Mouse (Mus musculus): ENCODE measurements around the gene Snx1. TPM values are rescaled to one million over a fixed set of nuclear protein-coding genes. Genes with fewer than 3 reads are reported as not detected.

Gene Snx1
- total RNA-seq, 2 experiments from 2014 or later, result 68.5 to 70.6 TPM

DNA sequence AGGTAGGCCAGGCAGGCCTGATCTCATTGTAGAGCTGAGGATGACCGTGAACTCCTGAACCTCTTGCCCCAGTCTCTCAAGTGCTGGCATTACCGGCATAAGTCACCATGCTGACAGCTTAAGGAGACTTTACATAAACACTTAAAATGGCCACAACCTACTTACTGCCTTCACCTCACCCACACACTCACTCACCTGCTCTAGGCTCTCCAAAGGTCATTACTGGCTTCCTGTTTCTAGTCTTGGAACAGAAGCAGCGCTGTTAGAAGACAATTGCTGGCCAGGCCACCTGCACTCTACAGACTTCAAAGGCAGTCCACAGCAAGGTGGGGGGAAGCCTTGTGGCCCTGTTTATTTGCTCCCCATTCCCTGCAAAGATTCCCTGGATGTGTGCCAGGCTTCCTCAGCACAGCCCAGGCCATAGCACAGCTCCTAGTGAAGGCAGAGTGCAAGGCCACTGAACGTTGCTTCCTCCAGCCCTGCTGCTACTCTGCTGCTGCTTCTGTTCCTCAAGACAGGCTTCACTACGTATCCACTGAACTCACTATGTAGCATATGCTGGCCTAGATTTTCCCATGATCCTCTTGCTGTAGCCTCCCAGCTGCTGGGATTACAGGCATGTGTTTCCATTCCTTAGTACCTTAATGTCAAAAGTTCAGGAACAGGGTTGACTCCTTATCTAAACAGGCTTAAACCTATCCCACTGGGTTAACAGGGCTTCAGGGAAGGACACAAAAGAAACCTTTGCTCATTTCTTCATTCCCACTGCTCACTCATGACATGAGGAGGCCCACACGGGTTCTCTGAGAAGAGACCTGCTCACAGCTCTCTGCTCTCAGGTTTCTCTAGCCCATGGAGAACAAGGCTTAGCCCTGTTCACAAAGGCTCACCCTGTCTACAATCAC is 34.8 kb downstream of the Snx1 start:
- no peak for DNase-seq (ENCODE audit: low spot score in 2 of 2)

DNA sequence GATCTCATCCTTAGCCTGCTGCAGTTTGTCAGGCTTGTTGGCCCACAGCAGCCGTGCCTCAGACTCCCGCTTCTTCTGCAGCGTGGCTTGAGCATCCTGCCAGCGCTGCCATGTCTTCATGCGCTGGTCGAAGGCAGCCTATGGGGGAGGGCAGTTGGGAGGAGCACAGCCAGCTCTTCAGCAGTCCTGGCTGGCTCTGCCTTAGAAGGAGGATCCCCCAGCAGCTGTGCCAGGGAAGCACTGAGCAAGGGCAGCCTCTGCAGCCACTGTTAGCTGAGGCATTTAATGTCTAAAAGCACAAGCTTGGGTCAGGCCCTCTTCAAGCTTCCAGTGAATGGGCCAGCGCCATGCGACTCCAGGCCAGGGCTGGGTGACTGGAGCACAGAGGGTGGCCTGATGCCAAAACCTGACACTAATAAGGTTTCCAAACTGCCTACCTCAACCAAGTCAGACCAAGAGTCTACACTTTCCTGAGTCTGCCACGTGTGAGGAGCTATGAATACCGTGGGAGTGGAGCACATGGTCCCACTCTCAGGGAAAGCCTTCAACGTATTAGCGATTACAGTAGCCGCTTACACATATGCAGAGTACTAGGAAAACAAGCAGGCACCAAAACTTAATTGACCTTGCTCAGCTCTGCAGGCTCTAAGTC is 35.7 kb downstream of the Snx1 start:
- DNase-seq (ENCODE audit: low spot score in 2 of 2), result no peak

DNA sequence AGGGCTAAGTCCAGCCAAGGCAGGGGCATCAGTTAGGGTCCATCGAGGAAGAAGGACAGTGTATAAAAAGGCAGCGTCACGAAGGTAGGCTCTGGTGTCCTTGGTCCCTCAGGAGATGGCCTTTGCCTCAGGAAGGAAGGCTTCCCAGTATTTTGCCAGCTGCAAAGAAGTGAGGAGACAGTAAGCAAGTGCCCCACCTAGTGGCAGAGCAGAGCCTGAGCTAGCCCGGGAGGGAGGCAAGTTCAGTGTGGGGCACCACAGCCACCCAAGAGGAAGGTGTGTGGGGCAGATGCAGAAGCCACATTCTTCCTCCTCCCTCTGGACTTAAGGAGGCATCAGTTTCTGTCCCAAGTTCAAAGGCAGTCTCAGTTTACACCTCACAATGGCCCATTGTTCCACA is 38.0 kb downstream of the Snx1 start:
- no peak for DNase-seq (ENCODE audit: low spot score in 2 of 2)

DNA sequence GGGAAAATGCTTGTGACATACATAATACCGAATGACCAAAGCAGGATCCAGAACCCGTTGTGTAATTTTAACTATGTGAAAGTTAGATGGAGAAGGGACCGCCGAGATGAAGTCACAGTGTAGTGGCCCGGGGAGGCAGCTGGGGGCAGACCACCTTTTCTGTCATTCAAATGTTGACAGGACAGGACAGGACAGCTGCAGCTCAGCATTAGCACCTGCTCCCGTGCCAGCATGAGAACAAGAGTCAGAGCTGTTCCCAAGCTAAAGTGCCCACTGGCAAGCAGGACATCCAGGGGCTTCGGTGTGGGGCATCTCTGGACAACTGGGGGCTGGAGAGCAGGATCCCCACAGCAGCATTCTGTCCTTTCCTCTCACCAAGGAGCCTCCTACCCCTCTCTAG is 39.3 kb downstream of the Snx1 start:
- no peak for DNase-seq (ENCODE audit: low spot score in 2 of 2)

DNA sequence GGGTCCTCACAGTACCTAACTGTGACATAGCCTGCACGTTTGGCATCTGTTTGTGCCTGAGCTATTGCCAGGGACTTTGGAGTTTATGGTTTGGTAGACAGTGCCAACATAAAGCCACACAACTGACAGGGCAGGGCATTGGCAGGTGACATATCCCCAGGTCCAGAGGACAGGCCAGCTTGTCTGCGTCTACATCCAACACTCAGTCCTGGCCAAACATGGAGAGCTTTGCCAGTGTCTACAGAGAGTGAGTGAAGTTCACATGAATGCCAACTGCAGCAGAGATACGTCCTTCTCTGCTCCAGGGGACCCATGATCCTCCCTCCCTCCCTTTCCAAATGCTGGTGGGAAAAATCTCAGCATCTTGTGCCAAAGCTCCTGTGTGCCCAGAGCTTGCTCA is 42.2 kb downstream of the Snx1 start:
- no peak for DNase-seq (ENCODE audit: low spot score in 2 of 2)

DNA sequence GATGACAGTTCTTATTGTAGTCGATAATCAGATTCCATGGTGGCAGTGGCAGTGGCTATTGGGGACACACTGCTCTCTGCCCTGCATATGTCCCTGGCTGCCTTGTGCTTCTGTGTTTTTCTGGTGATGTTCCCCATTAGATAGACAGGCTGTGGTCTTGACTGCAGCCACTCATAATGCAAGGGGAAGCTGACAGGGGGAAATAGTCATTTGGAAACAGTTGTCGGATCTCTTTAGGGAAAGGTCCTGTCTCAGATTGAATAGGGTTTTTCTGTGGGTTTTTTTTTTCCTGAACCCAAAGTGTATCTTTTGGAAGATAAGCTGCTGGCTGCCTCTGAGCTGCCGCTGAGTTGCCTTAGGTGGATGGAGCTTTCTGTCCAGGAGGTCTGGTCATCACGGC is 44.4 kb downstream of the Snx1 start:
- no peak for DNase-seq (ENCODE audit: low spot score in 2 of 2)

DNA sequence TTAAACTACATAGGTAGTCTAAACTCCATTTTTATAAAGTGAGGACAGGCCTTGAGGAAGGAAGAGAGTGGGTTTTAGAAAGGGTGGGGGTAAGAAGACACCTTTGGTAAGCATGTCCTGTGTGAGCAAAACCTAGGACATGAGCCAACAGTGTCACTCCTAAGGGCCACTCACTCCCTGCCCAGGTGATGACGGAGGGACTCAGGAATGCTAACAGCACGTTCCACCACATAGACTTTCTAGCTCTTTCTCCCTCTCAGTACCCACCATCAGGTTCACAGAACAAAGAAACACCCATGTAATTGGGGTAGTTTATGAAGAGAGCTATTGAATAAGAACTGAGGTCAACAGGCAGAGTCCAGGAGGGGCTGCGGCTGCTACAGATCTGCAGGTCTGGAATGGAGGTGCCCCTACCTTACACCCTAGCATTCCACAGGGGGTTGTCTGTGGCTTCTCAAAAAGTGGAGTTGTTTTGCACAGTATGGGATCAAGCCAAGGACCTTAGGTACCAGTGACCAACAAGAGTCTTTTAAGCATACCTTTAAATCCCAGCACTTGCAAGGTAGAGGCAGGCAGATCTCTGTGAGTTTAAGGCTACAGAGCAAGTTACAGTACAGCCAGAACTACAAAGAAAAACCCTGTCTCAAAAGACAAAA is 45.5 kb downstream of the Snx1 start:
- no peak for DNase-seq (ENCODE audit: low spot score in 2 of 2)

DNA sequence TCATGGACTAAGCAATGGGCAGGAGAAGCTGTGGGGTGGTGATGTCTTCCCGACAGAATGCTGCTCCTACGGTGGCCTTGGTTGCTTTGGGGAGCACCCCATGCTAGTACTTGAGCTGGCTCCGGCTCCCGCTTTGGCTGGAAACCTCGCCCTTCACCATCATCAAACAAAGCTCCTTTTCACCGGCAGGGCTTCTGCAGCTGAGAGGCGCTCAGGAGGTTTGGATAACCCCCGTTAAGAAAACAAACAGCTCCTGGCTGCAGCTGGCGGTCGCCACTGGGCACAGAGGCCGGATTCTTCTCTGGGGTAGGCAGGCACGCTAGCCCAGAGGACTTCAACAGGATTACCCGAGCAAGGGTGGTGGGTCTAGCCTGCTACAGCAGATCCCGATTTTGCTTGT is 47.9 kb downstream of the Snx1 start:
- no peak for DNase-seq (ENCODE audit: low spot score in 2 of 2)

DNA sequence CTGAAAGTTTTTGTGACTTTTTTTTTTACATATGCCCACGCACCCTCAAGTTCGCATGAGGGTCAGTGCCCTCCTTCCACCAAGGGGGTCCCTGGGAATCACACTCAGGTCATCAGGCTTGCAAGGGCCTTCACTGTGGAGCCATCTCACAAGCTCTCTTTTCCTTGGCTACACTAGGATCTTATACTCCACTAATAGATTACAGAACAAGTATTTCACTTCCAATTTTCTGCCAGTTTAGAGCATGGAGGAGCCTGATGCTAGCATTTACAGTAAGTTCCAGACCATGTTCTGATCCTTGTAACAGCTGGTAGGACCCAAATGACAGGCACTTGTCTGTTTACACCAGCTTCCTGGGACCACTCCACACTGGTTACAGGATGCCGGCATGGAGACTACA is 48.3 kb downstream of the Snx1 start:
- DNase-seq (ENCODE audit: low spot score in 2 of 2), result no peak

DNA sequence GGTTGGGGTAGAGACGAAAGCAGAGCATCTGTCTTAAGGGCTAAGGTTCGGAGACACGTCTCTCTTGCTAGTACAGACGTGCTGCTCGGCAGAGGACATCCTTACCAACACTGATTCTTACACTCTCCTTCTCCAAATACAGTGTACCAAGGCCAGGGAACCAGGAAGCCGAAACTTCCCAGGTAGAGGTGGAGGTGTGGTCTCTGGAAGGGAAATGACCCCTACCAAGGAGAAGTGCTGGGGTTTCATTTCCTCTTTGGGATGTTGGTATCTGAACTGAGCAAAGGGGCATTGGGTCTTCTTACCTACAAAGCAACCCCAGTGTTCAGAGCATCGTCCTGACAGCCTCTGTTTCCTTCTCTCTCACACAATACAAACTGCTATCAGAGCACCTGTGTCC is 53.6 kb downstream of the Snx1 start:
- DNase-seq (ENCODE audit: low spot score in 2 of 2), result no peak

DNA sequence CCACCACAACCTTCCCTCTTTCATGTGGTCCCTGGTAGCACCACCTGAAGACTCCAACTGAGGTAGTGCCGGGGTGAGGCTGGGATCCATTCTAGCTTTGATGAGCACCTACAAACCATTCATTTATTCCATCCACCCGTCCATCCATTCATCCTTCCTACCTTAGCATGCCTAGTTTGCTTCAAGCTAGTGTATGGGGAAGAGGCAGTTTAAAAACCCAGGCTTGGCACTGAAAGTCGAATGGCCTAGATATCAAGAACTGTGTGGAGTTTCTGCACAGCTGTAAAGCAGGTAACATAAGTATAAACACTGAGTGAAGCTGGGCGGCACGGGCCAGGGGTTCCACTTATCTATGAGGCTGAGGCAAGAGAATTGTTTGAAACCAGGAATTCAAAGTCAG is 56.2 kb downstream of the Snx1 start:
- DNase-seq (ENCODE audit: low spot score in 2 of 2), result no peak

DNA sequence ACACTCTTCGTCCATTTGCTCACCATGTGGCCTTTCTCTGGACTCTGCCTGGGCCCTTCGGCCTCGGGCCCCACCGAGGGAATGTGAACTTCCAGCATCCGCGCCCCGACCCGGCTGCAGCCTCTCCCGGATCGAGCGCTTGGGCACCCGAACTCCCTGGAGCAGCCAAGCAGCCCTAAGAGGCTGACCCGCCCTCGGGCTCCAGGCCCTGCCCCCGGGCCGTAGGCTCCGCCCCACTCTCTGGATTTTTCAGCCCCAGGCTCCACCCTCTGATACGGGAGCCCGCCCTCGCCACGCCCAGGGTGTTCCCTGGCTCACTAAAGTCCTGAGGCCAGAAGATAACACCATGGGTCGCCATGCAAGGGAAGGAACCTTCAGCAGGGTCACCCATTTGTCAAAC is 56.8 kb downstream of the Snx1 start, which contains the start of gene Snx22:
Snx22 (minus strand) TSS at position 137 of the 400 bp plus-strand sequence.
- DNase-seq (ENCODE audit: low spot score in 2 of 2), result peak in 1 of 2 experiments; percentile 79

DNA sequence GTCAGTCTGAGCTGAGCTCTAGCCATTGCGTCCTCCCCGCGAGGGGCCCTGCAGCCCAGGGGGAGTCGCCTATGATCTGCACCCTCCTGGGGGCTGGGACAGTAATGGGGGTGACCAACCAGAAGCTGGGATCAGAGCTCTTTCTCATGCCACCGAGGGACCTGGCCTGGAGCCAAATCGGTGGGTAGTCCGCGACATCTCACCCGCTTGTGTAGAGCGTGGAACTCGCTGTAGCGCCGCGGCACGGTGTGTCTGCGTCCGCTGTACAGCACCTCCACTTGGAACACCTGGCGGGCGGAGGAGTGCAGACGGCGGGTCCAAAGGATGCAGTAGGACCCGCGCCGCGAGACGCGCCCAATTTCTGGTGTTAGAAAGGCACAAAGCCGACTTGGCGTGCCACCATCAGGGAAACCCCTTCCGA is 57.4 kb downstream of the Snx1 start:
- no peak for DNase-seq (ENCODE audit: low spot score in 2 of 2)

DNA sequence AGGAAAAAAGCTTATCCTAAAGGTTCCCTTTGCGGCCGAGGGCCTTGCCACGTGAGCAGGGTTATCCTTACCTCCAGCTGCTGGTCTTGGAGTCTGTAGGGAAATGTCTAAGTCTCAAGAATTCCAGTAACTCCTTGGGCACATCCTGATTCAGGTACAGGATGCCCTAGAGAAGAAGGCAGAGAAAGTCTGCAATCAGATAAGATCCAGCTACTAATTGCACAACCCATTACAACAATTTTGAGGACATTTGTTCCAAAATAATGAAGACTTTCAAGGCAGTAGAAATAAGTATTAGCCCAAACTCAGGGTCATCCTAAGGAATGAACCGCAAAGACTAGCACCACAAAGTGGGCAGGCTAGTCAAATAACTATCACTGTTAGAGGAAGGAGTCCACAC is 58.3 kb downstream of the Snx1 start:
- no peak for DNase-seq (ENCODE audit: low spot score in 2 of 2)

DNA sequence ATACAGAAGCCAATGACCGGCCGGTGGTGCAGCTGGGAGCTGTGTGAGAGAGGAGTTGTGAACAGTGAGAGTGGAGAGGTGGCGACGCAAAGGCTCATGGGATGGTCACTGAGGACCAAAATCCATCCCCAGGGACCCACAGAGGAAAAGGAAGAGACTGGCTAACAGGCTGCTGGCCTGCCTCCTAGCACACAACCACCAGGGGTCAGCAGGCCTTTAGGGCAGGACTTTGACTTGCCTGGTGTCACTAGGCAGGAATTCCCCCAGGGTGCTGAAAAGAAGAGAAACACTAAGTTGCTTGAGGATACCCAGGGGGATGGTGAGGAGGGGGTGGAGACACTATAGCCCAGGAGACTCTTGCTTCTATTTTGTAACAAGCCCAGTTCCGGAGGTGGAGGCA is 58.8 kb downstream of the Snx1 start:
- no peak for DNase-seq (ENCODE audit: low spot score in 2 of 2)

DNA sequence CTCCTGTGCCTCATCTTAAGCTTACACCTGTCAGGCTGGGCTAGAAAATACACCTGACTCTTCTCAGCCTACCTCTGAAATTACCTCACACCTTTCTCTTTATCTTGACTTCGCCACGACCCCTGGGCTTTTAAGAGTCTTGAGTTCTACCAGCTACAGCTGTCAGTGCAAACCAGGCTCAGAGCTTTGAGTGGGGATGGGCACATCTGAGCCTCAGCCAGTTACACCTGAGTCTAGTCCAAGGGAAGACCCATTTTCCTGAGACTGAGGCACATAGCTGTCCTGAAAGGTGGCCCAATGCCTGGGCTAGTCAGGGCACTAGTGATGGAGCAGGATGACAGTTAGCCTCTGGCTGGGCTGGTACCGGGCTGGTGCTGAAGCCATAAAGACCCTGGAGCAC is 59.6 kb downstream of the Snx1 start:
- no peak for DNase-seq (ENCODE audit: low spot score in 2 of 2)

DNA sequence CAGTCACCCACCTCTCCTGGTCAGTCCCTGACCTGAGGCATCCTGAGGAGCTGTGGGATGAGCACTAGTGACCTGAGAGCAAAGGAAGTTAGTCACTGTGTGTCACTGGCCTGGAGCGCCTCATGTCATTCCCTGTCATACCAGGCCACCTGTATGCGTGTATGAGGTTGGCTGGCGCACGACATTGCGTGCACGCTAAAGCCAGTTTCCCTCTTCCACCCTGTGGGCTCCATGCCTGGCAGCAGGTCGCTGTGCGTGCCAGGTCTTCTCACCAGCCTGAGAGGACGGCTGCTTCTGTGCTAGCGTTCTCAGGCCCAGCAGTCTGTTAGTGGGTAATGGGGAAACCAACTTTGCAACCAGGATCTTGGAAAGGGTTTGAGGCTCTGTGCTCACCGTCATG is 62.1 kb downstream of the Snx1 start:
- no peak for DNase-seq (ENCODE audit: low spot score in 2 of 2)

DNA sequence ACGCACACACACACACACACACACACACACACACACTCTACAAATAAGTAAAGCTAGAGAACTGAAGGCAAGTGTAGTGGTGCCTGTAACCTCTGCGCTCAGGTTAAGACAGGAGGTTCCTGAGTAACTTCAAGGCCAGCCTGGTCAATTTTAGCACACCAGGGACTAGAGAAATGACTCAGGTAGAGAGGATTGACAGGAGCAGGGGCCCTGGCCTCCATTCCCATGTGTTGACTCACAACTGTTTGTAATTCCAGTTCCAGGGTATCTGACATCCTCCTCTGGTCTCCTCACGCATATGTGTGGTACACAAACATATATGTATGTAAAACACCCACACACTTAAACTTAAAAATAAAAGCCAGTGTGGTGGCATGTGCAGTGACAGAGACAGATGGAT is 62.9 kb downstream of the Snx1 start:
- no peak for DNase-seq (ENCODE audit: low spot score in 2 of 2)

DNA sequence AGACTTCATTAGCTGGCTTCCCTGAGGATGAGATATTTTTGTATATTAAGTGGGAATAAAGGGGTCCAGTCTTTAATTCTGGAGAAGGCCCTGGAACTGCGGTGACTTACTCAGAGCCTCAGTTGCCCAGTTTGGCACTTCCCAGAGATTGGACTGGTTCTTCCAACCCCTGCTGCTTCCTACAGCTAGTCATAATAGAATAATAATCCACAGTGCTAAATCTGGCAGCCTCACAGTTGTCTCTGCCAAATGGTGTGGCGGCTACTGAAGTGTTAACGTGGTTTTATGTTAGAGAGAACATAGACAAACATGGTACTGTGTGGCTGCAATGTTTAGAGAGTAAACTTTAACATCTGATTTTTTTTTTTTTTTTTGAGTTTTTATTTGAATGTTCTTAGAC is 64.7 kb downstream of the Snx1 start:
- DNase-seq (ENCODE audit: low spot score in 2 of 2), result no peak

DNA sequence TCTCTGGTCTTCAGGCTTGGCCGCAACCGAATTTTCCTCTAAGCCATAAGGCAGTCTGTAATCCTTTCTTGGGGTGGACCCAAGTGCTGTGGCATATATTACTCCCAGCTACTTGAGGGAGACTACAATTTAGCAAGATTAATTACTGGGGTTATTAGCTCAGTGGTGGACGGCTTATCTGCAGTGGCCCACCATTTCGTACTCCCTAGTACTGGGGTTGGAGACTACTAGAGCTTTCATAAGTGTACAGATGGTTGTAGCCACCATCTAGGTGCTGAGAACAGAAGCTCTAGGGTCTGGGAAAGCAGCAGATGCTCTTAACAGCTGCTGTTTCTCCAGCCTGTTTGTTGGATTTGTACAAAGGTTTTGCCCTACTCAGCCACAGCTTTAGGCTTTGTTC is 65.4 kb downstream of the Snx1 start:
- no peak for DNase-seq (ENCODE audit: low spot score in 2 of 2)

DNA sequence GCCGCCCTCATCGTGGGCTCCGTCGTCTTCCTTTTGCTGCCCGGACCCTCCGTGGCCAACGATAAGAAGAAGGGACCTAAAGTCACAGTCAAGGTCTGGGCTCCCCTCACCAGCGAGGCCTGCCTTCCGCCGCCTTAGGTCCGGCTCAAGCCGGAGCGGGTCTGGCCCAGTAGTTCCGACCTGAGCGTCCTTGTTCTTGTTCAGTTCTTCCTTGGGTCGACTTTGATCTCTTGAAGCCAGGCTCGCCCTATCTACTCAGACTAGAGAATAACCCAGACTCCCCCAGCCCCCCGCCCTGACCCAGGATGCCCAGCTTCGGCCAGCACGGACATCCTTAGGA is 66.1 kb downstream of the Snx1 start:
- DNase-seq (ENCODE audit: low spot score in 2 of 2), result no peak

DNA sequence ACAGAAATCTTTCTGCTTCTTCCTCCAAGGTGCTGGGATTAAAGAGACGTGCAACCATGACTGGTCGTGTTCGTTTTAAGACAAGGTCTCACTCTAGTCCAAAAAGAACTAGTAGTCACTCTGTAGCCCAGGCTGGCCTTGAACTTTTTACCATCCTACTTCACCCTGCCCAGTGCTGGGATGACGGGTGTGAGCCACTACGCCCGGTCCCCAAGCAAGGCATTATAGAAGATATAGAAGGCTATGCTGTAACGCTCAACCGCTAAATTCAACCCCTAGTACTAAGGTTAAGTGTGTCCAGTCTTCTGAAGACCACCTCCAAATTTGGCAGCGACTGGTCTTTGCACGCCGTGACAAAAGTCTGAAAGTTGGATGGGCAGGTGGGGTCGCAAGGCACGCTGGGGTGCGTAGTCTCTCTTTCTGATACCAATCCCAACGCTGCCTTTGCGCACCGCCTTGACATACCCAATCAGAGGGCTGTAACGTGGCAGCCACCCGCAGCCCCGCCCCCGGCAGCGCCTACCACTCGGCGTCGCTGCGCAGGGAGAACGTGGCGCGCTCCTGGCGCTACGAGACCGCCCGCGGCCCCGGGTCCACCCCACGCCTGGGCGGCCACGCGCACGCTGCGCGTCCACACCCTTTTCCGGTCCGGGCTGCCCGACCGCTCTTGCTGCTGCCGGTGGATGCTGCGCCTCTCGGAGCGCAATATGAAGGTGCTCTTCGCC is 66.6 kb downstream of the Snx1 start, which contains the start of gene Ppib:
Ppib (plus strand) TSS at position 640 of the 725 bp plus-strand sequence.
- DNase-seq (ENCODE audit: low spot score in 2 of 2), result peak; percentile 95 to 98
